ENCODE assay signal across 37 mouse cellular contexts in genomic region chr3:96178427-96178826, GRCm38 (mm10). TPM values are rescaled to one million over a fixed set of nuclear protein-coding genes. Genes with fewer than 3 reads are reported as not detected.
"Had no signal": no experiment of that assay in that cellular context is flagged by ENCODE, and none has a peak within 500 bp of the region (broad histone marks: within the 10 kb centered on the region; RNA-seq: fewer than 3 reads in every experiment).

No protein-coding gene starts in this region.

- H3K9ac ChIP-seq: heart, embryonic 12.5 days; heart, embryonic 13.5 days; heart, embryonic 15.5 days; hindbrain, embryonic 12.5 days; hindbrain, embryonic 13.5 days; hindbrain, embryonic 14.5 days; hindbrain, embryonic 15.5 days; intestine, embryonic 15.5 days; kidney, embryonic 15.5 days had no signal

- ATAC-seq: hindbrain, embryonic 16.5 days; hindbrain, postnatal 0 days; inflammation-experienced regulatory T-cells, adult 6 months; intestine, embryonic 15.5 days; intestine, embryonic 16.5 days; intestine, postnatal 0 days had no signal

- H3K27ac ChIP-seq: heart, embryonic 13.5 days; heart, embryonic 15.5 days; hindbrain, embryonic 10.5 days; hindbrain, embryonic 12.5 days; hindbrain, embryonic 13.5 days; hindbrain, embryonic 14.5 days; hindbrain, embryonic 15.5 days; hindbrain, postnatal 0 days; intestine, embryonic 15.5 days; kidney, embryonic 15.5 days; kidney, postnatal 0 days; left cerebral cortex, adult 2 months had no signal

- H3K27me3 ChIP-seq: heart, embryonic 12.5 days; heart, embryonic 13.5 days; heart, embryonic 15.5 days; hindbrain, embryonic 12.5 days; hindbrain, embryonic 13.5 days; hindbrain, embryonic 15.5 days; intestine, embryonic 15.5 days; kidney, embryonic 15.5 days had no signal

- H3K4me2 ChIP-seq: heart, embryonic 11.5 days; heart, embryonic 12.5 days; heart, embryonic 13.5 days; heart, embryonic 15.5 days; hindbrain, embryonic 12.5 days; hindbrain, embryonic 13.5 days; hindbrain, embryonic 14.5 days; hindbrain, embryonic 15.5 days; intestine, embryonic 15.5 days; kidney, embryonic 15.5 days had no signal

- H3K9me3 ChIP-seq: heart, embryonic 12.5 days; heart, embryonic 13.5 days; heart, embryonic 15.5 days; hindbrain, embryonic 10.5 days; hindbrain, embryonic 12.5 days; hindbrain, embryonic 13.5 days; hindbrain, embryonic 15.5 days; intestine, embryonic 15.5 days; kidney, embryonic 15.5 days had no signal

- DNase-seq: heart, postnatal 10 days; heart, postnatal 14 days; heart, postnatal 36 days; heart, postnatal 4 days; kidney, adult 11 months; kidney, adult 18-20 months; kidney, adult 2 months; kidney, adult 8-10 months; kidney, adult 9 months; kidney, postnatal 10 days; kidney, postnatal 14 days; kidney, postnatal 25 days; kidney, postnatal 36 days; kidney, postnatal 4 days; layer of hippocampus, adult 9-11 months; layer of hippocampus, postnatal 36 days had no signal

- H3K4me3 ChIP-seq: heart, embryonic 12.5 days; heart, embryonic 13.5 days; heart, embryonic 15.5 days; hindbrain, embryonic 10.5 days; hindbrain, embryonic 12.5 days; hindbrain, embryonic 13.5 days; hindbrain, embryonic 15.5 days; intestine, embryonic 15.5 days; kidney, embryonic 15.5 days; left cerebral cortex, adult 2 months had no signal

RNA-seq across cellular contexts. Expression of gene Mtmr11, which starts 16.6 kb away (rescaled TPM):
- total RNA-seq: hematopoietic stem cell, adult 5-6 weeks had no signal

RNA-seq across cellular contexts. Expression of gene Hist2h2ab, which starts 41.2 kb away (rescaled TPM):
- polyA plus RNA-seq: heart, embryonic 11.5 days; heart, embryonic 12.5 days; heart, embryonic 13.5 days; heart, embryonic 16.5 days; heart, postnatal 0 days; hindbrain, embryonic 10.5 days; hindbrain, embryonic 12.5 days; hindbrain, embryonic 13.5 days; hindbrain, embryonic 14.5 days; hindbrain, embryonic 16.5 days; hindbrain, postnatal 0 days; intestine, postnatal 0 days; kidney, postnatal 0 days had no signal
